Mouse (Mus musculus): ENCODE data around the gene Gm11733. TPM values are rescaled to one million over a fixed set of nuclear protein-coding genes. Genes with fewer than 3 reads are reported as not detected.

The Gm11733 gene
- total and polyA plus RNA-seq, 3 experiments: 0.06 TPM; not detected in 2

DNA sequence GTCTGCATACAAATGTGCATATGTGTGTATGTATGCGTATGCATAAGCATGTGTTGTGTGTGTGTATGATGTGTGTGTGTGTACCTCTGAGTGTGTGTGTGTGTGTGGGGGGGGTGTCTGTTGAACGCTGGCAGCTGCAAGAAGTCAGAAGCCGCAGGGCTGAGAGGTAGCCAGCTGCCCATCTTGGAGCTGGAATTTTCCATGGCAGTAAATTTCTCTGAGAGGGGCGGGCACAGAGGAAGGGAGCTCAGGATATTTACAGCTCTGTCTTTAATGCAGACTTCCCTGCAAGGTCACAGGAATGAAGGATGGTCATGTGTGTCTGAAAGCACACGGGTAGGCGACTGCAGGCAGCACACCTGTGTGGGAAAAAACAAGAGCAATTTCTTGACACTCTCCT lies 38.5 kb upstream of the Gm11733 start:
- H3K27ac ChIP-seq (ENCODE audit: control insufficient read depth, low read depth, low read length): no peak overlapping the region
- no peaks in the 10 kb centered on the region for H3K9me3 ChIP-seq (replicated peaks; ENCODE audit: insufficient read depth, low read length)
- TF ChIP-seq KAT2A (conservative IDR thresholded peaks at IDR 0.05; ENCODE audit: low read depth, low read length): no peak
- TF ChIP-seq MAFK (IDR thresholded peaks at IDR 0.05; ENCODE audit: borderline replicate concordance, low read depth, low read length): no peak
- TF ChIP-seq POLR2AphosphoS2 (IDR thresholded peaks at IDR 0.05; ENCODE audit: low read length): no peak
- no peak for TF ChIP-seq BHLHE40 (IDR thresholded peaks at IDR 0.05; ENCODE audit: borderline replicate concordance, low read depth, low read length)
- TF ChIP-seq MYC (IDR thresholded peaks at IDR 0.05; ENCODE audit: low read depth, low read length): no peak
- TF ChIP-seq NELFE (IDR thresholded peaks at IDR 0.05; ENCODE audit: low read depth, low read length): no peak
- TF ChIP-seq MXI1 (IDR thresholded peaks at IDR 0.05; ENCODE audit: low read depth, low read length): no peak
- no peak for TF ChIP-seq ZMIZ1 (IDR thresholded peaks at IDR 0.05; ENCODE audit: low read depth, low read length)
- no peak for TF ChIP-seq HCFC1 (IDR thresholded peaks at IDR 0.05; ENCODE audit: low read depth, low read length)
- TF ChIP-seq GABPA (IDR thresholded peaks at IDR 0.05; ENCODE audit: low read depth, low read length): no peak
- TF ChIP-seq TCF12 (IDR thresholded peaks at IDR 0.05; ENCODE audit: low read depth, low read length): no peak
- no peak for TF ChIP-seq ELF1 (IDR thresholded peaks at IDR 0.05; ENCODE audit: low read depth, low read length)
- TF ChIP-seq GATA1 (IDR thresholded peaks at IDR 0.05; ENCODE audit: low read depth, low read length): no peak
- TF ChIP-seq ZC3H11A (IDR thresholded peaks at IDR 0.05; ENCODE audit: low read depth, low read length): no peak
- TF ChIP-seq SIN3A (IDR thresholded peaks at IDR 0.05; ENCODE audit: low read length): no peak
- TF ChIP-seq ZNF384 (IDR thresholded peaks at IDR 0.05; ENCODE audit: low read depth, low read length): no peak
- TF ChIP-seq UBTF (IDR thresholded peaks at IDR 0.05; ENCODE audit: borderline replicate concordance, insufficient read depth, low read depth, low read length): no peak
- TF ChIP-seq TAL1 (IDR thresholded peaks at IDR 0.05; ENCODE audit: low read length): no peak
- TF ChIP-seq MYB (IDR thresholded peaks at IDR 0.05; ENCODE audit: low read depth, low read length): no peak
- no peak overlapping the region for H3K4me3 ChIP-seq (ENCODE audit: control insufficient read depth in 1 of 2, insufficient read depth in 1 of 2, low read depth in 2 of 2, low read length in 2 of 2)
- H3K9ac ChIP-seq (ENCODE audit: control insufficient read depth, low read depth, low read length, poor library complexity, severe bottlenecking): no peak overlapping the region
- no peaks in the 10 kb centered on the region for H3K4me1 ChIP-seq (ENCODE audit: control insufficient read depth in 1 of 2, insufficient read depth in 2 of 2, low read length in 2 of 2)
- H3K36me3 ChIP-seq (ENCODE audit: control insufficient read depth in 1 of 2, insufficient read depth in 2 of 2, low read length in 2 of 2): no peaks in the 10 kb centered on the region
- H3K27me3 ChIP-seq (ENCODE audit: control insufficient read depth in 1 of 2, insufficient read depth in 2 of 2, low read length in 2 of 2): peaks cover 1 to 6% of the 10 kb centered on the region in 2 experiments
- no peaks in the 10 kb centered on the region for H3K79me2 ChIP-seq (ENCODE audit: control insufficient read depth, insufficient read depth, low read length, poor library complexity)
- no peak for DNase-seq (ENCODE audit: low read depth, low spot score)

DNA sequence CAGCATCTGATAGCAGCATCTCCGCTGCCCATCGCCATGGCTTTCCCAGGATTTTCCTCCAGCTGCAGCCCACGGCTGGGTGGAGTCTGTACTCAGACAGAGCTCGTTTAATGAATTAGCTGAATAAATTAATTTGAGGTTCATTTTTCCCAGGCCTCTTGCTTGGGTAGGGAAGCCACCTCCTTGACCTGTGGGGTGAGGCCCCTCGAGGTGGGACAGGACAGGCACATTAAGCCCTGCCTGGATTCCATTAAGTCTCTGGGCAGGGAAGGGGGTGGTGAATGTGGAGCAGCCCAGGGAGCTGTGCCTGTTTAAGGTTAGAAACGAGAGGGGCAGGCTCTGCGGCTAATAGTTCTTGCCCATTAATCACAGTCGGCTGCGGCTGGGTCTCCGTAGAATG lies 30.1 kb upstream of the Gm11733 start:
- Histone ChIP-seq H3K36me3 (ENCODE audit: control insufficient read depth in 1 of 2, insufficient read depth in 2 of 2, low read length in 2 of 2) (no peaks in the 10 kb centered on the region), H3K4me1 (ENCODE audit: control insufficient read depth in 1 of 2, insufficient read depth in 2 of 2, low read length in 2 of 2) (no peaks in the 10 kb centered on the region), H3K9ac (ENCODE audit: control insufficient read depth, low read depth, low read length, poor library complexity, severe bottlenecking) (no peak overlapping the region), H3K9me3 (replicated peaks; ENCODE audit: insufficient read depth, low read length) (no peaks in the 10 kb centered on the region), H3K27ac (ENCODE audit: control insufficient read depth, low read depth, low read length) (no peak overlapping the region), H3K4me3 (ENCODE audit: control insufficient read depth in 1 of 2, insufficient read depth in 1 of 2, low read depth in 2 of 2, low read length in 2 of 2) (no peak overlapping the region), H3K27me3 (ENCODE audit: control insufficient read depth in 1 of 2, insufficient read depth in 2 of 2, low read length in 2 of 2) (no peaks in the 10 kb centered on the region), H3K79me2 (ENCODE audit: control insufficient read depth, insufficient read depth, low read length, poor library complexity) (no peaks in the 10 kb centered on the region)
- DNase-seq (ENCODE audit: low read depth, low spot score): no peak
- no peak for TF ChIP-seq ZMIZ1 (IDR thresholded peaks at IDR 0.05; ENCODE audit: low read depth, low read length)
- no peak for TF ChIP-seq MAZ (IDR thresholded peaks at IDR 0.05; ENCODE audit: low read depth, low read length)
- no peak for TF ChIP-seq CTCF (IDR thresholded peaks at IDR 0.05 in 2 of 3, conservative IDR thresholded peaks at IDR 0.05 in 1 of 3; ENCODE audit: control insufficient read depth in 1 of 3, insufficient read depth in 1 of 3, low read depth in 2 of 3, low read length in 3 of 3, poor library complexity in 1 of 3, severe bottlenecking in 1 of 3)
- TF ChIP-seq TBP (IDR thresholded peaks at IDR 0.05; ENCODE audit: low read depth, low read length): no peak
- no peak for TF ChIP-seq E2F4 (IDR thresholded peaks at IDR 0.05; ENCODE audit: borderline replicate concordance, low read depth, low read length)
- TF ChIP-seq USF1 (IDR thresholded peaks at IDR 0.05; ENCODE audit: low read depth, low read length): no peak
- no peak for TF ChIP-seq MAX (IDR thresholded peaks at IDR 0.05; ENCODE audit: low read length)
- TF ChIP-seq CHD1 (IDR thresholded peaks at IDR 0.05; ENCODE audit: low read depth, low read length): no peak
- TF ChIP-seq MXI1 (IDR thresholded peaks at IDR 0.05; ENCODE audit: low read depth, low read length): no peak
- no peak for TF ChIP-seq GATA1 (IDR thresholded peaks at IDR 0.05; ENCODE audit: low read depth, low read length)
- TF ChIP-seq SIN3A (IDR thresholded peaks at IDR 0.05; ENCODE audit: low read length): no peak
- TF ChIP-seq POLR2AphosphoS5 (IDR thresholded peaks at IDR 0.05; ENCODE audit: borderline replicate concordance, low read depth, low read length): no peak

All from MEL (cell line).